Mouse (Mus musculus): ENCODE results near the gene Proser1.

The Proser1 gene

DNA sequence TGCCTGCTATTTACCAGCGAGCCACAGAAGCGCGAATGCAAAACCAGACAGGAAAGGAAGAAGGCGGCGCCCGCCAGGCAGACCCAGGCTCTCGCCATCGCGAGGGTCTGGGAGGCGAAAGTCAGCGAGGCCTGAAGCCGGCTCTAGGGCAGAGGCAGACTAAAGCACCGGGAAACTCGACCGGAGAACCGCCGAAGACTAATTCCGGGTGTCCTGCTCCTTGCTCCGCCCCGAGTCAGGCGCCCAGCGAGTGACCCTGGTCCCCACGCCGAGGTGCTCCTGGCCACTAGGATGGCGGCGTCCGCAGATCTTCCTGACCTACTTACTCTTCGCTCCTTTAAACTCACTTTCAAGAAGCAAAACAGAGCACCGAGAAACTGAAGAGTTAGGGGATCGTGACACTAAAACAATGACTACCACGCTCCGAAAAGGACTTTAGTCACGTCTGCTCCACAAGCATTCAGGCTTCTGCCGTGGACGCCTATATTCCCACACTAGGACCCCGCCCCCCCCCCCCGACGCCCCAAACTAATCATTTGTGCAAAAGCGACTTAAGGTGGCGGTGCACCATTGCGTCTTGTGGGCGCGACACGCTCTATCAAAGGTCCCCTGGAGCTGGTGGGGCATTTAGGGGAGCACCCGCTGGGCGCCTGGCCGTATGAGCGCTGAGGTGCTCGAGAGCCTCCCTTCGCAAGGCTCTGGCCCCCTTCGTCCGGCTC is at the start of gene Proser1, which contains the start of gene Nhlrc3:
Gene Proser1, plus strand, starts transcription at position 621 of the 719 bp plus-strand sequence.
Gene Nhlrc3, minus strand, starts transcription at position 287 of the 719 bp plus-strand sequence.
- peak; percentile 94 for DNase-seq

DNA sequence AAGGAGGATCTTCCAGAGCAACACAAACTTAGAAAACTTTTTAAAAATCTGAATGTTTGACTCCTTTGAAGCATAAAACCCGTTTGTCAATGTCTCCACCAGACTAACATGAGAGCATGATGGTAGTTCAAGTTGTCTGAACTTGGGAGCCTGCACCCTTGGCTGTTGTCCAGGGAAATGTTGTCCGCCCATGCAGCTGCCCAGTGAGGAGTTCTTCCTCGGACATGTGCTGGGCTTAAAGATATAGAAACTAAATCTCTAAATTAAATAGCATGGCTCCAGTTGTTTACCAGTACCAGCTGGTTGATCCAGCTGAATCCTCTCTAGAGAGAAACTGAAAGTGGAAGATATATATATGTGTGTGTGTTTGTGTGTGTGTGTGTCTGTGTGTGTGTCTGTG is 49.5 kb upstream of the Proser1 start:
- no peak for DNase-seq

DNA sequence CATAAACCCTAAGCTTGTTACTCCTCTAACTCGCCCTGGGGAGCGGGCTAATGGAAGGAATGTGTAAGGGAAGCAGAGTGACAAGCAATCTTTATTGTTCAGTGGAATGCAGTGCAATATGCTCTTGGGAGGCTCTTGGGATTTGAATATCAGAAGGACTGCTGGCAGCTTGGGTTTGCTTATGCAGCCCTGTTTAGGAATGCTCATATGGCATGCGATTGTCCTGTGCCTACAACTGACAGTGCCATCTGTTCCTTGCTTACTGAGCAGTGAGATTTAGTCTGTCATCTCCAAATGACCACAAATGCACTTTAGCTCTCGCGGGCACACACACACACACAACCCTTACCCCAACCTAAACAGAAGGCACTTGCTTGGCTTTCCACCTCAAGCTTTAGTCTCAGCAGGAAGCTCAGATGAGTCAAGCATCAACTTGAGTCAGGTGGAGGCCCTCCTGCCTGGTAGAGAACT is 47.4 kb upstream of the Proser1 start:
- no peak for DNase-seq

DNA sequence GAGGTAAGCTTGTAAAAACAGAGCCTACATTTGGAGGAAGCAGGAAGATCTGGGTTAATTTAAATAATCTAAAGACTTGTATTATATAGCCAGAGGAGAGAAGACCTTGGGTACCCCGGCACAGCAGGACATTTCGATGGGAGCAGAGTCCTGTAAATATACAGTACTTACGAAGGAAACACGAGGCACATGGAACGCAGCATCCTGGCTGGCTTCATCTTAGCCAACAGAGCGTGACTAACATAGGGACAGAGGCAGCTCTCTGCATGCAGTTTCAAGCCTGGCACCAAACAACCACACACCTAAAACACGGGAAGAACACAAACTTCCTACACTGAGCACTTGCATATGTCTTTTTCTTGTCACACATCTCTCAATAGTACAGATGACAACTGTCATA is 45.8 kb upstream of the Proser1 start:
- no peak for DNase-seq

DNA sequence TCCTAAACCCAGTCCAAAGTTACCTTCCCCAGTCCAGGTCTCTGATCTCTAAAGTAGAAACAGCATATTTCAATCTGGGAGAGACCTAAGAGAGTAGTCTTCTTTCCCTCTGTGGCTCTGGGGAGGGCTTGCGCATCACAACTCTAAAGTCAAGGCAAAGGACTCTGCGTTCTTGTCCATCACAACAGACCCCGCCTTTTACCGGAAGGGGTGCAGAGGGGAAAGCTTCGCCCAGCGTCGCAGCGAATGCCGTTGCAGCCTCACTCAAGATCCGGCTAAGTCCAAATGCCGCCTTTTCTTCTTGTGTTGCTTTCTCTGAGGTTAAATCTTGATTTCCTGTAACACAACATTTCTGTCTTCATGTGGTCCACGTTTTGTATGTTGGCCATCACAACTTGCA is 41.8 kb upstream of the Proser1 start:
- DNase-seq = no peak

DNA sequence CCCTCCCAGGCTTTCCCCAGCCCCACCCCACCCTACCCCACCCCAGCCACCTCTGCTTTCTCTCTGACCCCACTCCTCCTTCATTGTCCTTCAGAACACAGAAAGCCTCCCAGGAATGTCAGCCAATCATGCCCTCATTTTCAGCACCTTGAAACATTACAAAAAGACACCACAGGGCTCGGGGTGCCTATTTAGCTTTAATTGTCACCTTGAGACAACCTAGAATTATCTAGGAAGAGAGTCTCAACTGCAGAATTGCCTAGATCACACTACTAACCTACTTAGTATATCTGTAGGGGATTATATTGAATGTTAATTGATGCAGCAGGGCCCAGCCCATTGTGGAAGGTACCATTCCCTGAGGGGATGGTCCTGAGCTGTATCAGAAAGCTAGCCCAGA is 40.8 kb upstream of the Proser1 start:
- DNase-seq = no peak

DNA sequence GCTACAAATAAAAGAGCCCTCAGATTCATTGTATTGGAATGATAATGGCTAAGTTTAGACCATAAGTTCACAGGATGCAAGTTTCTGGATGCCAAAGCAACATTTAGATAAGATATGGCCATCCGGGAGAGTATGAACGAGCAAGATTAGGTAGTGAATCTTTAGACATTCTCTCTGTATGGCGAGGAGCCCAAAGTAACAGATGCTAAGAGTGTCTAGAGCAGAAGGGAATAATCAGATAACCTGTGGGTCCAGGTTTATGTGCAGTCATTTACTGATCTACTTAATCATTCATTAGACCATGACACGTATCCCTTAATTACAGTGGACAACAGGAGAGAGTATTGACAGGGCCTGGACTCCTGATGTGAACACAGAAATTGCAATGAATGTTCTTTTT is 39.9 kb upstream of the Proser1 start:
- no peak for DNase-seq

DNA sequence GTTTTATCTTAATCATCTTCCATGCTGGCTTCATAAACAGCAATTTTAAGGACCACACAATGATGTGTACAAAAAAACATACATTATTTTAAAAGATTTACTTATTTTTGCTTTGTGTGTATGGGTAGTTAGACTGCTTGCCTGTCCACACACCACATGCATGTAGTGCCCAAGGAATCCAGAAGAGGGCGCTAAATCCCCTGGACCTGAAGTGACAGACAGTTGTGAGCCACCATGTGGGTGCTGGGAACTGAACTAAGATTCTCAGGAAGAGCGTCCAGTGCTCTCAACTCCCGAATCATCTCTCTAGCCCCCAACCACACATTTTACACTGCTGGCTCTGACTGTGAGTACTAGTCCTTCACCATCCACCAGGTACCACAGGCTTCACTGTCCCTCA is 28.9 kb upstream of the Proser1 start:
- no peak for DNase-seq

DNA sequence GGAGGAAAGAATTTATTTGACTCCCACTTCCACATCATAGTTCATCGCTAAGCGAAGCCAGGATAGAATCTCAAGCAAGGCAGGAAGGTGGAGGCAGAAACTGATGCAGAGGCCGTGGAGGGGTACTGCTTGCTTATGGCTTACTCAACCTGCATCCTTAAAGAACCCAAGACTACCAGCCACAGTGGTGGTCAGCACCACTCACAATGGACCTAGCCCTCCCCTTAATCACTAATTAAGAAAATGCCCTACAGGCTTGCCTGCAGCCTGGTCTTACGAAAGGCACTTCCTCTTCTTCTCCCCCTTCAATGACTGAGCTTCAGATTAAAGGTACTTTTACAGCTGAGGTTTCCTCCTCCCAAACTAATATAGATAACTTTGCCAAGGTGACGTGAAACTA is 26.9 kb upstream of the Proser1 start:
- no peak for DNase-seq

DNA sequence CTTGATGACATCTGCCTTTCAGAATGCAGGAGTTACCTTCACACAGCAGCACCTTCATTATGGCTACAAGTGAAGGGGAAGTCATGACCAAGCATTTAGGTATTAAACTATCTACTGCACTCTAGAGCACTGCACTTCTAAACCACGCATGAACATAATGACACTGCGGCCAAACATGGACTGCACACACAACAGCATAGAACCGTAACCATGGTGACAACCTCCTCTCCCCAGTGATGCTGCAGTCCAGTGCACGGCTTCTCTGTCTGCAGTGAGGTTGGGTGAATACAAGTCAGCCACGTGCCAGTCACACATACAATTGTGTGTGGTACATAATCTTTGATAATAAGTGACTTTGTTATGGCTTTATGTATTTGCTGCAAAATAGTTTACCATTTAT is 17.9 kb upstream of the Proser1 start:
- no peak for DNase-seq

DNA sequence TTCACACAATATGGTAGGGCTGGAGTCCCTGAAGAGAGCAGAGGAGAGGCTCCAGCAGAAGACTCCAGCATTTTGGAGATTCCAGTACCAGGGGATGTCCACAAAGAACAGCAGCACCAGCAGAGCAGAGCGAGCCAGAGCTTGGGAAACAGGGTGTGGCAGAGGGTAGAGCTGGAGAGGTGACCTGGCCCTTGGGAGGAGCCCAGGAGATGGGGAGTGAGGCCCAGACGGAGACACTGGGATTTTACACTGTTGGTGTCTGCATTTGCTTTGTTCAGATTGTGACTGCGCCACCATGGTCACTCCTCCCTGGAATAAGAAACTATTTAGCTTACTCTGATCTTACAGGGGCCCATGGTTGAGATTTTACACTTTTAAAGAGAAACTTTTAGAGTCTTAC is 16.7 kb upstream of the Proser1 start:
- no peak for DNase-seq

DNA sequence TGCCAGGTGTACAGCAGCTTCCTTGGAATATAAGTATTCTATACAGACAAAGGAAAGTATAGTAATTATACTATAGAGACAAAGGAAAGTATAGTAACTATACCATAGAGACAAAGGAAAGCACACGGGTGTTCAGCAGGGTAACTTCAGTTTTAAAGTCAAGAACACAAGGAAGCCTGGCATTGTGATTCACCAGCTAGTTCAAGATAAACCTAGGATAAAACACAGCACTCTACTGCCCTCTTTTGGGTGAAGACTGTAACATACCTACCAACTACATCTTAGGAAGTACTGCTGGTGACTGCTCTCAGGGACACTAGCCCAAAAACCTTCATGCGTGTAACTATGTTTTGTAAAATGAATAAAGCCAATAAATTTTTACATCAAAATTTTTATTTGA is 15.3 kb upstream of the Proser1 start:
- DNase-seq = peak; percentile 50

DNA sequence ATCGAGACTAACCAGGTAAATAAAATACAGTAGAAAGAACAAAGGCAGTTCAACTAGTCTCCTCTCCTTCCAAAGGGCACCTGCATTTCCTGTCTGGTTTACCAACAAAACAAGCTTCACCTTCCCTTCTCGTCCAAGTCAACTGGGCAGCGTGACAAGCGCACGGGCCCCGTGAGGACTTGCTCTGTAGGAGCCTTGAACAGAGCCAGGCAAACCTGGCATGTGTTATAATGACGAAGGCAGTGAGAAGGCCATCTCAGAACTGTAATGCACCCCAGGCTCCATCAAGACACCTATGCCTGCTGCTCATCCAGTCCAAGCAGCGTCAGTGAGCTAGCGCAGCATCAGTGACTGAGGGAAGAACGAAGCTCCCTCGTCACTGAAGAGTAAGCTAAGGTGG is 12.8 kb upstream of the Proser1 start:
- DNase-seq = no peak

DNA sequence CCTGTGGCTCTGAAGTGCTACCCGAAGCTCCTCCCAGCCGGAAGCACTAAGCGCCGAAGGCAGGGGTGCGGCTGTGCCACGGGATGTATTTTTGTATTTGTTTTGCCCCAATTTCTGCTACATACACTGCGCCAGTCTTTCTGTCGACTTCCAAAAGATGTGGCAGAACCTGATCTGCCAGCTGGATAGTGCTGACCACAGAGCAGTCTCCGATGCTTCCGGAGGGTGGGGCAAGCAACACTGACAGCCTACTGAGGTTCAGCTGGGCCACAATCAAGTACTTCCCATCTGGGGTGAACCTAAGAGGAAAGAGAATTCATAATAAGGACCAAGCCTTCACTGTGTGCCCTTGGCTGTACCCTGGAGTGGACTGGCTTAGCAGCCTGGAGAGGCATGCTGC is 11.1 kb upstream of the Proser1 start:
- DNase-seq = no peak

DNA sequence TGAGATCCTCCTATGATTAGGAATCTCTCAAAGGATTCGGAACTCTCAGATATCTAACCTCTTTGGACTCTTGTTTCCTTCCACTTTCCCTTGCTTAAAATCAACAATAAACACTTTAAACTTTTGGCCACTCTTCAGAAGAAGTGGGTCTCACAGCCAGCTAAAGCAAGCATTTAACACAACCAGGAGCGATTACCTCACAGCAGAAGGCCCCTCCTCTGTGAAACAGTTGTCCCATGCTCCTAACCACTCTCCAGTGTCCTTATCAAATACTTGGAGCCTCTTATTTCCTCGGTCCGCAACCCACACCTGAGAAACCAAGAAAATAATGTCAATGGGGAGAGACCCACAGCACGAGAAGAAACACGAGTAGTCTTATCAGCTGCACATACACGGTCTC is 10.1 kb upstream of the Proser1 start:
- DNase-seq = no peak

DNA sequence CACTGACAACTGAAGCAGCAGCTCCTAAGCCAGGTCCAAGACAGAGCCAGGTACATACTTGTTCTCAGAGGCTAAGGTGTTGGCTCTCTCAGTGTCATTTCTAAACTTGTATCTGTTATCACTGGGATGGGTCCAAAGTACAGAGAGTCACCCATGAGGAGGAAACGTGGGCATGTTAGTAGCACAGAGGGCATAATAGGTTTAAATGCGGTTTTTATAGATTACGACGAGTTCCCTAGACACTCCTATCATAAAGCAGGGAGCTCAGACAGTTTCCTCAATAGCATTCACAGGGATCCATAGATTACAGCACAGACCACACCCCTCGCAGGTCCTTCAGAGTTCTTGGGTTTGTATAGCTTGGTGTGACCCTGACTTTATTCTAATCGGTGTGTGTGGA is 9.5 kb upstream of the Proser1 start:
- DNase-seq = no peak

DNA sequence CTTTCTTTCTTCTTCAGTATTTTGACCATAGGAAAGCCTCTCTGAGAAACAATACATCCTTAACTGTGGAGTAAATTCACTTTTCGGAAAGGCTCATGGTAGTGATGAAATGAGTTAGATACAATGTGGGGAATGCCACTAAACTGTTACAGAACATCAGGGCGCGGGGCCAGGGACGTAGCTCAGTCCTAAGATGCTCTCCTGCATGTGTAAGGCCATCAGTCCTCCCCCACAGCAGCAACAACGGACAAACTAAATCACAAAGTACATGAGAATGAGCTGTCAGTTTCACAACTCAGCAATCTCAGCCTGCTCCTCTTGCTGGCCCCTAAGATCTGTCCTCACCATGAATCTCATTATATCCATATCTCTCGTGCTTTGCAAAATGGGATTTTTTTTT is 8.9 kb upstream of the Proser1 start:
- DNase-seq = no peak

DNA sequence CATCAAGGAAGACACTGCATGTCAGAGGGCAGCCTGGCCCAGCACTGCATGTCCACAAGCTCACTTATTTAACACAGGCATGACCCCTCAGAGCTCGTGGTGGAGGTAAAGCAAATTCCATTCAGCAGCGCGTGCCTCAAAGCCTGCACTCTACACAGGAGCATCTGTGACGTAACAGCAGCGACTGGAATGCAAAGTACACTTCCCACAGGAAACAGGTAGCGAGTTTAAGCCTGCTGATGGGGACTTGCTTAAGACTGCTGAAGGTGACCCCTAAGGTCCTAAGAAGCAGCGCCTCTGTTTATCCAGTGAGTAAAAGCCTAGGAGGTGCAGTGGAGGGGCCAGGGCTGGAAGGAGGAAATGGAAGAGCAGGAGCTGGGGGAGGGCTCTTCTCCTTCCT is 8.5 kb upstream of the Proser1 start:
- DNase-seq = no peak

DNA sequence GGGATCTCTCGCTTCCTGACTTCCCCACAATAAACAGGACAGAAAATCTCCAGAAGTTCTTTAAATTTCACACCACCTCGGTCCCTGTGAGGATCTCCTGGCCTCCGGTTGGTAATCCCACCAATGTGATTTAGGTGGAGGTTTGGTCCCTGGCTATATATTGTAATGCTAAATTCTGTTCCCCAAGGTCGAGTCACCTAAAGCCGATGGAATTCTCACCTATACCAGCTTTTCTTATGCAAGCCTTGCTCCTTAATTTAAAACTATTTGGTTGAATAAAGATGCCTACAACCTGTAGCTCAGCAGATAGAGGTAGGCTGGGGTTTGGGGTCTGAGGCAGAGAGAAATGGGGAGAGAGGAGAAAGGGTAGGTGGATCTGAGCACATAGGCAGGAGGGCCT is 5.7 kb upstream of the Proser1 start:
- no peak for DNase-seq

DNA sequence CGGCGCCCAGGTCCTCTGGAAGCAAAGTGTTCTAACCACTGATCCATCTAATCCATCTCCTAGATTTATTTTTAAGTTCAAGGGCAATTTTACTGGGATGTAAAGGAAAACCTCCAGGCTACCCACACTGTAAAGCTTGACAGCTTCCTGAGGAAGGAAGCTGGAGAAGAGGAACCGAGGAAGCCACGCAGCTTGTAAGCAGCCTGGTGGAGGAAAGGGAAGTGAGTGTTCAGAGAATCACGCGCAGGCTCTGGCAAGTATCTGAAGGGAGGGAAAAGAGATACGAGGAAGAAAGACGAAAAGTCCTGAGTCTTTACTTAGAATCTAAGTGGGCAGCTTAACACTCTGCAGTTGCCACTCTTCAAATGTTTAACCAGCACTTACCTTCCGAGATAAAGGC is 3.4 kb upstream of the Proser1 start:
- DNase-seq = no peak

DNA sequence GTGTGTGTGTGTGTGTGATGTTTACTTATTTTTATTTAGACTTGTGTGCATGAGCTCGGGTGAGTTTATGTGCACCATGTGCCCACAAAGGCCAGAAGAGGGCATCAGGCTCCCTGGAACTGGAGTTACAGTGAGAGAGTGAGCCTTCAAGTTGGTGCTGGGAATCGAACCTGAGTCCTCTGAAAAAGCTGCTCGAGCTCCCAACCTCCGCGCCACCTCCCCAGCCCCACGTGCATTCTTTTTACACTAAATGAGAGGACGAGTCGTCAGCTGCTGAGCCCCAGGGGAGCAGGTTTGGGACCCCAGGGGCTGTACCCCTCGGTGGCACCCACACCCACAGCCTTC is 793 bp upstream of the Proser1 start:
- DNase-seq = no peak

DNA sequence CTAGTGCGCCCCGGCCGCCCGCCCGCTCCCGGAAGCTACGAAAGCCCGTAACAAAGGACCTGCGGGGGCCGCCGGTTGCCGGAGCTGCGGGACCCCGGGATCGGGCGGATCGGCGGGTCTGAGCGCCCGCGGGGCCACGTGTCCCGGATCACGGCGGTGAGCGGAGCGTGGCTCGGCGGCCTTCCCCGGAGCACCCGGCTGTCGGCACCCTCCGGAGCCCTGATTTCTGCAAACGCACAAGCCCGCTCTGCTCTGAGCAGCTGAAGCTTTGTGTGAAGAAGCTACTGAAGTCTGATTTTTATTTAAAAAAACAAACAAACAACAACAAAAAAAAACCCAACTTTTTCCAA is 274 bp downstream of the Proser1 start:
- DNase-seq = no peak

DNA sequence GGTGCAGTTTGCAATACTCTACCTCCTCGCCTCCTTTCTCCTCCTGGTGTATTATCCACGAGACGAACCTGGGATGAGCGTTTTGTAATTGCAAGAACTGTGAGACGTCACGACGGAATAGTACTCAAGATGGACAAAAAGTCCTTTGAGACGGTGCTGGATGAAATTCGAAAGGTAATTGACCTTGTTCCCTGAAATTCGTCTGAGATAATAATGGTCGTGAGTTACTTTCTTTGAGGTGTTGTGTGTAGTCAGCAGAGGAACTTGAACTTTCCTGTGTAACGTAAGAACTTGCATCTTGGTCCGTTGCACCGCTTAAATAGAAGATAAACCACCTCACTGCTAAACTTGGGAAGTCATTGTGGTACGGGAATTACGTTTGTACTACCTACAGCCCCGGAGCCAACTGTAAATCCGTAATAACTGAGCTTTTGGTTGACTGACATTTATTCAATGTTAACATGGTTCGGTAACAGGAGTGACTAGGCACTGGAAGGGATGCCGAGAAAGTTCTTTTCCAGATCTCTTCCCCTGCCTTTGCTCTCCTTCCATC is 756 bp downstream of the Proser1 start:
- DNase-seq = peak; percentile 11

DNA sequence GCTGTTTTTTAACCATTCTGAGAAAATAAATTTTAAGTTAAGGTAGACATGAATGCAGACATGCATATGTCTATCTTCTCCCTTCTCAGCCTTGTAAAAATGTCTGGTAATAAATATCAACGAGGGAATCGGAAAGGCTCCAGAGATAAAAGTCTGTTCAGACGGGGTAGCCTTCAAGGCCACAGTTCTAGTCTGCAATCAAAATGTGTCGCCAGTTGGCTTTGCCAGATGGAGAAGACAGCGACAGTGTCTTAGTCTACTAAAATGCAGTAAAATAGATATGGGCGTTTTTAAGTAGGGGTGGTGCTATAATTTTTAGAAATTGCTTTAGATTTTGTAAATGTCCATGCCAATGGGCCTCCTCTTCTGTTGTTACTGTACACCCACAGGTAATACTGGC is 1.9 kb downstream of the Proser1 start:
- DNase-seq = no peak

DNA sequence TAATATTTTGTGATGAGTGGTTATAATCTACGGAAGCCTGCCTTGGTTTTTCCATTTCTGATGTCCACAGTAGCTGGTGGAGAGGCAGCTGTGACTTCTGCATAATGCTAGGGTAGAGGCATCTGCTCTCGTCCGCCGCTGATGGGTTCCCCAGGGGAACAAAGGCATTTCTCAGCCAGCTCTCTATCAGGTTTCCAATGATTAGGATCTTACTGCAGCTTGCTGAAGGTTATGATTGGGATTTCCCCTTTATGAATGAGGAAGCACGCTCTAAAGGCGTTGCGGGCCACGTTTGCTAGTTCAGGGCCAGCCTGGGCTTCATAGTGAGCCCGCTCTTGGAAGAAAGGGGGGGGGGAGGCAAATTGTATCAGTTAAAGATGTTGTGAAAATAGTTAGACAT is 3.0 kb downstream of the Proser1 start:
- DNase-seq = no peak

Data from thymus, postnatal 14 days (tissue).